Mouse (Mus musculus): ENCODE measurements around the gene Tmem246. TPM values are rescaled to one million over a fixed set of nuclear protein-coding genes. Genes with fewer than 3 reads are reported as not detected.

Gene Tmem246
- polyA plus RNA-seq (2012; rRNA removed): 21.6 and 24.4 TPM in 2 replicates

DNA sequence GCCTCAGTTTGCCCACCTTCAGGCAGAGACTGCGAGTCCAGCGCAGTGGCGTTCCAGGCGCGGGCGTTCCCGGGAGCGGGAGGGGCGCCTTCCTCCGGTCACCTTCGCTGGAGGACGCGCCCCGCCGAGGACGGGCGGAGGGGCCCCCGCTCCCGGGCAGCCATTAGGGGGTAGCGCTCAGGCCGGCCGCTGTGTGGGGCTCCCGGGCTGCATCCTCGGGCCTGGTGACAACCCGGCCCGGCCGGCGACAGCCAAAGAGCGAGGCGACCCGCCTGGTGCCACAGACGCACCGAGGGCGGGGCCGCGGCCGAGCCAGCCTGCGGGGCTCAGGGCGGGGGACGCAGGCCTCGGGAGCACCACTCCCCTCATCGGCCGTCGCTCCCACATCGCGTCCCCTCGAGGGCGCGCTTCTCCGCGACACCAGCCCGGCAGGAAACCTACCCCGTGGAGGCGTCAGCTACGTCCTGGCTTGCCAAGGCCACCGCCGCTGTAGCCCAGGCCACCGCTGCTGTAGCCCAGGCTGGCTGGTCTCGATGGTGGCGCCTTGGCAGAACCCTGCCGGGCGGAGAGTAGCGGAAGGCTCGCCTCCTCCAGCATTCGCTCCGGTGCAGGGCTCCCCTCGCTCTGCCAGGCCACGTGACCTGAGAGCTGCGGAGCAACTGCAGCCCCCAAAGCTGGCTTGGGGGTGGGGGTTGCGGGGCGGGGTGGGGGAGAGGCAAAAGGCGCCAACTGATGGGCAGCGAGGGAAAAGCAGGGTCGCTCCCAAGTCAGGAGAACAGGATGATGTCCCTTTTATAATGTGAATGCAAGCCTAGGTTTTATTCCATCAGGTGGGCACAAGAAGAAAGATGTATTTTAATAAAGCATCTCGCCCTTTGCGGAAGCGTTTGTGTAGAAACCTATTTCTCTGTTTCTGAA lies at the start of gene Tmem246:
TSS of gene Tmem246 (minus strand) at position 694 of the 918 bp plus-strand sequence.

DNA sequence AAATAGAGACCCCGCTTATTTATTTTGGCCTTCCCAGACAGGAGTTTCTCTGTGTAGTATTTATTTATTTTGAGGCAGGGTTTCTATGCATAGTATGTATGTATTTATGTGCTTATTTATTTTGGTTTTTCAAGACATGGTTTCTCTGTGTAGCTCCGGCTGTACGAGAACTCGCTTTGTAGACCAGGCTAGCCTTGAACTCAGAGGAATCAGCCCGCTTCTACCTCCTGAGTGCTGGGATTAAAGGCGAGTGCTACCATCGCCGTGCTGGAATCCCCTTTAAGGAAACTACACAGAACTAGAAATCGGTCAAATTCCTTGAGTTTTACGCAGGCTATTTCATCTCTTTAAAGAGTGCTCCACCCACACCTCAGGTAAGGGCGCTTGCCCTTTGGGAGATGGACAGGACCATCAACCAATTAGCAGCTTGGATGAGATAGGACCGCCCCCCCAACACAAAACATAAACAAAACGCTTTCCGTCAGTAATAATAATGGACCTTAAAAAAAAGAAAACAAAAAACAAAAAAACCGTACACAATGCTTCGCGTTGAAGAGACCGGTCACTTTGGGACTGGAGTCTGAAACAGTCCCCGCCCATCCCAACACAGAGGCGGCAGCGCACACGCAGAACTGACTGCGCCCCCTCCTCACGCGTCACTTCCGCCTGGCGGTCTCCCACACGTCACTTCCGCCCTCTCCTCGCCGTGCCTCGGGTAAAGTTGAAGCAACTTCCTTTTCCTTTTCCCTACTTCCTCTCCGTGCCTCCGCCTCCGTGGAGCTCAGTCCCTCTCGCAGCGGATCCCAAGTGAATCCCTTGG lies 33.9 kb upstream of the Tmem246 start, which contains the start of gene Rnf20:
TSS of gene Rnf20 (plus strand) at position 688 of the 820 bp plus-strand sequence.

DNA sequence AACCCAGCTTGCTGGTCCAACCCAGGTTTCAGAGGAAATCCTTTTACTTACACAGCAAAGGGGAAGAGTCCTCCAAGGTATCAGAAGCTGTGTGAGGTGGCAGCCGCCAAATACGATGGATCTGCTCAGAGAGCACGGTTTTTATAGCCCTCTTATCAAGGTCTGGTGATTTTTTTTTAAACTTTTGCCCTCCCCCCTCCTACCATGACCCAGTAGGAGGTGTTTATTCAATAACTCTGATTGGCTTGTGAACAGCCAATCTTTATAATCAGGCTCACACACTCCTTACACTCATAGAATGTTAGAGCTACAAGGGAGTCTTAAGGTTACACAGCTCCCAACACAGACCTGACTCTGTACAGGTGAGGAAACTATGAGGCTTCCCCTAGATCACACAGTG lies 48.3 kb downstream of the Tmem246 start, which contains the start of gene Aldob:
TSS of gene Aldob (minus strand) at position 164 of the 400 bp plus-strand sequence.

Other genes with a start within 250 kb of the Tmem246 start
- 0.09 TPM in 1 of 2 replicates, not detected in the other for gene Acnat2, start 189.7 kb downstream of the Tmem246 start, polyA plus RNA-seq (2012; rRNA removed)
- gene Acnat1, start 124.0 kb downstream of the Tmem246 start, polyA plus RNA-seq (2012; rRNA removed): not detected in 2 replicates
- 0.07 TPM in 1 of 2 replicates, not detected in the other for gene Baat, start 91.3 kb downstream of the Tmem246 start, polyA plus RNA-seq (2012; rRNA removed)
- gene Mrpl50, start 76.8 kb downstream of the Tmem246 start, polyA plus RNA-seq (2012; rRNA removed): 1.3 and 1.5 TPM in 2 replicates
- gene Zfp189, start 76.7 kb downstream of the Tmem246 start, polyA plus RNA-seq (2012; rRNA removed): 1.1 and 1.3 TPM in 2 replicates
- gene Aldob, start 48.3 kb downstream of the Tmem246 start, polyA plus RNA-seq (2012; rRNA removed): 1.00 and 2.8 TPM in 2 replicates
- 18.7 and 21.6 TPM in 2 replicates for gene Rnf20, start 34.1 kb upstream of the Tmem246 start, polyA plus RNA-seq (2012; rRNA removed)
- not detected in 2 replicates for gene Ppp3r2, start 84.1 kb upstream of the Tmem246 start, polyA plus RNA-seq (2012; rRNA removed)
- 0.29 and 0.30 TPM in 2 replicates for gene Grin3a, start 247.9 kb upstream of the Tmem246 start, polyA plus RNA-seq (2012; rRNA removed)

All from ovary, adult 2 months (tissue).